Mouse (Mus musculus) forebrain, embryonic 16.5 days (tissue): ENCODE measurements around the gene Slc16a5. TPM values are rescaled to one million over a fixed set of nuclear protein-coding genes. Genes with fewer than 3 reads are reported as not detected.

Experiments used
- ATAC-seq: fragments of 200-750 bp; cut with Nextera tagmentation; 2 replicates; pipeline ENCODE4 v1.8.0; 2017; ENCODE audit warnings: mild to moderate bottlenecking, moderate library complexity
- H3K27ac ChIP-seq: fragments of 300-500 bp; sonication (generic); 2 replicates; pipeline ENCODE4 v1.5.1; 2014; ENCODE audit warnings: low read length, control low read depth
- H3K27me3 ChIP-seq: fragments of 300-500 bp; sonication (generic); replicated peaks from 2 replicates; pipeline ENCODE4 v1.6.1; 2014; ENCODE audit warnings: low read length; ENCODE audit not compliant: control insufficient read depth, insufficient read depth
- H3K36me3 ChIP-seq: fragments of 300-500 bp; sonication (generic); 2 replicates; pipeline ENCODE4 v1.6.1; 2014; ENCODE audit not compliant: control insufficient read depth, insufficient read depth
- H3K4me1 ChIP-seq: fragments of 300-500 bp; sonication (generic); replicated peaks from 2 replicates; pipeline ENCODE4 v1.6.1; 2014; ENCODE audit warnings: low read length; ENCODE audit not compliant: control insufficient read depth, insufficient read depth
- H3K4me2 ChIP-seq: fragments of 300-500 bp; sonication (generic); 2 replicates; pipeline ENCODE4 v1.6.1; 2014; ENCODE audit warnings: mild to moderate bottlenecking, low read length, control low read depth
- H3K4me3 ChIP-seq: fragments of 300-500 bp; sonication (generic); replicated peaks from 2 replicates; pipeline ENCODE4 v1.5.1; 2014; ENCODE audit warnings: mild to moderate bottlenecking, low read length, control low read depth
- H3K9ac ChIP-seq: fragments of 300-500 bp; sonication (generic); replicated peaks from 2 replicates; pipeline ENCODE4 v1.6.1; 2014; ENCODE audit warnings: low read depth, low read length, control low read depth
- H3K9me3 ChIP-seq: fragments of 300-500 bp; sonication (generic); 2 replicates; pipeline ENCODE4 v1.6.1; 2016; ENCODE audit warnings: low read length; ENCODE audit not compliant: control insufficient read depth
- WGBS: fragments of 180-500 bp; shearing (Covaris S2); extraction: QIAGEN DNeasy Blood & Tissue Kit; methylation state at CpG from one replicate; pipeline ENCODE4 v1.1.7; 2014; 5-methylcytosine and 5-hydroxymethylcytosine counted together
- microRNA-seq: library from miRNA; unstranded; fragments of <30 nt; microRNA quantifications from one replicate; pipeline ENCODE4, GENCODE M21; 2017
- polyA plus RNA-seq: library from polyadenylated mRNA; unstranded; fragments of >200 nt; fragmentation: Nextera tagmentation; extraction: Ambion mirVana; gene quantifications from 2 replicates; pipeline ENCODE4 v1.2.1, GENCODE M21; 2015

Gene Slc16a5
- polyA plus RNA-seq, 1 experiment from 2014 or later: not detected

- Histone ChIP-seq H3K4me2 (no peak overlapping the region), H3K36me3 (no peaks in the 10 kb centered on the region), H3K9ac (no peak overlapping the region), H3K9me3 (no peaks in the 10 kb centered on the region), H3K4me1 (peaks cover 3% of the 10 kb centered on the region), H3K4me3 (no peak overlapping the region), H3K27me3 (no peaks in the 10 kb centered on the region), H3K27ac (no peak overlapping the region)
- WGBS: 75% methylated on average over 5 of the region's 5 CpGs
- no peak for ATAC-seq
Measured at GRCm38 (mm10) chr11:115516942-115517341, 54.7 kb downstream of the Slc16a5 start.

- 76% methylated on average over 9 of the region's 9 CpGs for WGBS
- no peak overlapping the region for H3K9ac ChIP-seq
- no peaks in the 10 kb centered on the region for H3K27me3 ChIP-seq
Measured at GRCm38 (mm10) chr11:115518693-115519092, 56.4 kb downstream of the Slc16a5 start.

GRCm38 (mm10) chr11:115519581-115519980, 57.3 kb downstream of the Slc16a5 start:
- H3K36me3 ChIP-seq: peaks cover 5% of the 10 kb centered on the region
- H3K4me1 ChIP-seq: peaks cover 2% of the 10 kb centered on the region; the same call in 1 of the 2 replicates
- H3K27ac ChIP-seq: no peak overlapping the region
- H3K4me2 ChIP-seq: no peak overlapping the region
- H3K9me3 ChIP-seq: no peaks in the 10 kb centered on the region
- no peak overlapping the region for H3K9ac ChIP-seq
- no peak overlapping the region for H3K4me3 ChIP-seq
- no peaks in the 10 kb centered on the region for H3K27me3 ChIP-seq
- 90% methylated on average over 3 of the region's 3 CpGs for WGBS
- no peak for ATAC-seq

More at GRCm38 (mm10) chr11:115518693-115519092, 56.4 kb downstream of the Slc16a5 start:
- Histone ChIP-seq H3K4me3 (no peak overlapping the region), H3K36me3 (peaks cover 5% of the 10 kb centered on the region), H3K4me1 (peaks cover 2% of the 10 kb centered on the region; the same call in 1 of the 2 replicates), H3K4me2 (no peak overlapping the region), H3K27ac (no peak overlapping the region), H3K9me3 (no peaks in the 10 kb centered on the region)
- ATAC-seq: no peak

GRCm38 (mm10) chr11:115520218-115520617, 57.9 kb downstream of the Slc16a5 start:
- no peak overlapping the region for H3K27ac ChIP-seq
- WGBS: 77% methylated on average over 2 of the region's 2 CpGs
- no peaks in the 10 kb centered on the region for H3K4me1 ChIP-seq
- H3K4me2 ChIP-seq: no peak overlapping the region
- peaks cover 5% of the 10 kb centered on the region for H3K36me3 ChIP-seq
- no peak for ATAC-seq
- no peaks in the 10 kb centered on the region for H3K27me3 ChIP-seq
- no peak overlapping the region for H3K9ac ChIP-seq
- no peaks in the 10 kb centered on the region for H3K9me3 ChIP-seq
- no peak overlapping the region for H3K4me3 ChIP-seq

DNA sequence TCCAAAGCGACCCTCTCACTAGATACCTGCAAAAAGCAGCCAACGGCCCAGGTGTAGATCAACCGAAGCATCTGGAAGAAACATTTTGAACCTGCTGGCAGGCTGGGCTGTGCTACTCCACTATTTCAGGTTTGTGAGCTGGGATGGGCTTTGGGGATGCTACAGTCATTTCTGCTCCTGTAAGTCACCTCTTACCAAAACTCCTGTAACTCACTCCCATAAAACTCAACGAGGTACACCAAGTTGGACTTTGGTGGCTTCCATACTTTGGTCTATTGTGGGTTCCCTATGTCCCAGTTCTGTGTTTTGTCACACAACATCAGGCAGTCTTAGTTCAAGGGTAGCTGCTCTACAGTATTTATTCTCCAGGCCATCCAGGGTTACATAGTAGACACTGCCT, 58.8 kb downstream of the Slc16a5 start:
- Histone ChIP-seq H3K36me3 (peaks cover 9% of the 10 kb centered on the region), H3K9ac (no peak overlapping the region), H3K27ac (no peak overlapping the region), H3K4me3 (no peak overlapping the region), H3K27me3 (no peaks in the 10 kb centered on the region), H3K4me2 (no peak overlapping the region), H3K4me1 (no peaks in the 10 kb centered on the region), H3K9me3 (no peaks in the 10 kb centered on the region)
- ATAC-seq: no peak
- 86% methylated on average over 4 of the region's 4 CpGs for WGBS

DNA sequence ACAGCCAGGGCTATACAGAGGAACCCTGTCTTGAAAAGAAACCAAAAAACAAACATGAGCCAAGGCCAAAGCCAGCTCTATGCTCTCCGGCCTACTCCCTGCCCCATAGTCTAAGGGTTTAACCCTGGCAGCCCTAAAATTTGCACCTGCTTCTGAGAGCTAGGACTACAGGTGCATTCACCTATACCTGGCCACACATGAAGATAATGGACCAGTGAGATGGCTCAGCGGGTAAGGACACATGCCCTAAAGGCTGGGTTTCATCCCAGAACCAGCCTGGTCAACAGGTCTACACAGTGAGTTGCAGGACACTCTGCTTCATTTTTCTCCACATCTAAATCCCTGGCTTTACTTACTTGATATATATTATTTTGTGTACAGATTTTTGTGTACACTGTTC, 60.0 kb downstream of the Slc16a5 start:
- no peak overlapping the region for H3K27ac ChIP-seq
- H3K4me1 ChIP-seq: no peaks in the 10 kb centered on the region
- H3K9me3 ChIP-seq: no peaks in the 10 kb centered on the region
- 86% methylated on average over 2 of the region's 2 CpGs for WGBS
- H3K4me3 ChIP-seq: no peak overlapping the region
- H3K27me3 ChIP-seq: no peaks in the 10 kb centered on the region
- H3K9ac ChIP-seq: no peak overlapping the region
- H3K36me3 ChIP-seq: peaks cover 10% of the 10 kb centered on the region
- ATAC-seq: no peak
- H3K4me2 ChIP-seq: no peak overlapping the region

DNA sequence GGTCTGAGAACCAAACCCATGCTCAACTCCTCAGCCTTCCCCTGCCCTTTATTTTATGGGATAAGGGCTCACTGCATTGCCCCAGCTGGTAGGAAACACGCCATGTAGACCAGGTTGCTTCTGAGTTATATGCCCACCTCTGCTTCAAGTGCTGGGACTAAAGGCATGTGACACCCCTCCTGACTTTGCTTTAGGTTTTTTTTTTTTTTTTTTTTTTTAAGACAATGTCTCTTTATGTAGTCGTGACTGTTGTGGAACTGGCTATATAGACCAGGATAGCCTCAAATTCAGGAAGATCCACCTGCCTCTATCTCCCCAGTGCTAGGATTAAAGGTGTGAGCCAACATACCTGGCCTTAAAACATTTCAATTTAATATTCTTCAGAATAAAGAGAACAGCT, 60.4 kb downstream of the Slc16a5 start:
- H3K9ac ChIP-seq: no peak overlapping the region
- H3K27me3 ChIP-seq: no peaks in the 10 kb centered on the region
- no peak overlapping the region for H3K27ac ChIP-seq
- no peaks in the 10 kb centered on the region for H3K9me3 ChIP-seq
- no peaks in the 10 kb centered on the region for H3K4me1 ChIP-seq
- H3K4me2 ChIP-seq: no peak overlapping the region
- H3K36me3 ChIP-seq: peaks cover 10% of the 10 kb centered on the region
- WGBS: 60% methylated on average over 2 of the region's 2 CpGs
- no peak for ATAC-seq
- no peak overlapping the region for H3K4me3 ChIP-seq

Small RNAs within 50 kb of the gene (microRNA-seq; reads per million reads assigned to microRNA genes)
- not detected for gene Mir3968

Other genes with a start within 250 kb of the Slc16a5 start
- 0.29 and 0.37 TPM in 2 replicates for gene Grin2c, start 195.2 kb upstream of the Slc16a5 start, polyA plus RNA-seq
- gene Fdxr, start 185.4 kb upstream of the Slc16a5 start, polyA plus RNA-seq: 23.2 and 26.9 TPM in 2 replicates
- 0.27 and 0.76 TPM in 2 replicates for gene Fads6, start 164.8 kb upstream of the Slc16a5 start, polyA plus RNA-seq
- gene Otop2, start 155.3 kb upstream of the Slc16a5 start, polyA plus RNA-seq: 0.24 TPM in 1 of 2 replicates, not detected in the other
- 0.10 TPM in 2 replicates for gene Ush1g, start 140.4 kb upstream of the Slc16a5 start, polyA plus RNA-seq
- 0.37 TPM in 1 of 2 replicates, not detected in the other for gene Otop3, start 127.7 kb upstream of the Slc16a5 start, polyA plus RNA-seq
- gene Hid1, start 94.7 kb upstream of the Slc16a5 start, polyA plus RNA-seq: 46.6 and 58.2 TPM in 2 replicates
- gene Cdr2l, start 80.6 kb upstream of the Slc16a5 start, polyA plus RNA-seq: 16.8 and 18.3 TPM in 2 replicates
- gene Mrpl58, start 58.7 kb upstream of the Slc16a5 start, polyA plus RNA-seq: 158 and 176 TPM in 2 replicates
- 641 and 688 TPM in 2 replicates for gene Atp5h, start 42.5 kb upstream of the Slc16a5 start, polyA plus RNA-seq
- gene Kctd2, start 42.3 kb upstream of the Slc16a5 start, polyA plus RNA-seq: 18.9 and 20.2 TPM in 2 replicates
- not detected in 2 replicates for gene Trim80, start 21.9 kb upstream of the Slc16a5 start, polyA plus RNA-seq
- 16.2 and 17.3 TPM in 2 replicates for gene Armc7, start 13.2 kb downstream of the Slc16a5 start, polyA plus RNA-seq
- gene Nt5c, start 29.4 kb downstream of the Slc16a5 start, polyA plus RNA-seq: 82.6 and 91.0 TPM in 2 replicates
- 1,959 and 1,981 TPM in 2 replicates for gene Jpt1, start 51.9 kb downstream of the Slc16a5 start, polyA plus RNA-seq
- 1,130 and 1,181 TPM in 2 replicates for gene Sumo2, start 73.8 kb downstream of the Slc16a5 start, polyA plus RNA-seq
- gene Nup85, start 102.0 kb downstream of the Slc16a5 start, polyA plus RNA-seq: 138 and 144 TPM in 2 replicates
- gene Mrps7, start 141.5 kb downstream of the Slc16a5 start, polyA plus RNA-seq: 68.0 and 76.5 TPM in 2 replicates
- gene Gga3, start 141.6 kb downstream of the Slc16a5 start, polyA plus RNA-seq: 32.5 and 37.4 TPM in 2 replicates
- gene Mif4gd, start 150.5 kb downstream of the Slc16a5 start, polyA plus RNA-seq: 9.8 and 12.9 TPM in 2 replicates
- 57.2 and 63.0 TPM in 2 replicates for gene Slc25a19, start 165.8 kb downstream of the Slc16a5 start, polyA plus RNA-seq
- gene Grb2, start 246.1 kb downstream of the Slc16a5 start, polyA plus RNA-seq: 188 and 194 TPM in 2 replicates